Mouse (Mus musculus) frontal cortex, postnatal 25 days (tissue): ENCODE data around the gene Olfr610.
"Not testable (repeated sequence)": the region's sequence is repeated elsewhere in the genome, so short reads cannot be mapped to it uniquely, and the experiment has no call there.

Experiments
- DNase-seq, 2 experiments: peaks; one replicate each; pipeline ENCODE4 v3.0.0; 2022; ENCODE audit warnings: low spot score in 2 of 2

The Olfr610 gene

GRCm38 (mm10) chr7:103512022-103512421 is at the start of gene Olfr610:
Gene Olfr610 (minus strand): TSS chr7:103512122.
- no peak for DNase-seq

GRCm38 (mm10) chr7:103555779-103556178 is 43.9 kb upstream of the Olfr610 start, which contains the start of gene Olfr615:
Gene Olfr615 (plus strand): TSS chr7:103556079.
- no peak for DNase-seq

GRCm38 (mm10) chr7:103547774-103548173 is 35.9 kb upstream of the Olfr610 start, which contains the start of gene Olfr613:
Gene Olfr613 (plus strand): TSS chr7:103548074.
- DNase-seq = no peak

- DNase-seq = not testable (repeated sequence)
Observed at GRCm38 (mm10) chr7:103542617-103543016, 30.7 kb upstream of the Olfr610 start, which contains the start of gene Olfr612. Gene Olfr612 (minus strand): TSS chr7:103542717.

GRCm38 (mm10) chr7:103520746-103521145 is 8.8 kb upstream of the Olfr610 start, which contains the start of gene Olfr611:
Gene Olfr611 (minus strand): TSS chr7:103520846.
- not testable (repeated sequence) for DNase-seq

- DNase-seq = no peak
Observed at GRCm38 (mm10) chr7:103497962-103498361, 14.0 kb downstream of the Olfr610 start, which contains the start of gene Olfr609. Gene Olfr609 (minus strand): TSS chr7:103498062.

- DNase-seq = not testable (repeated sequence)
Observed at GRCm38 (mm10) chr7:103477106-103477505, 34.8 kb downstream of the Olfr610 start.

- DNase-seq = no peak
Observed at GRCm38 (mm10) chr7:103469577-103469976, 42.3 kb downstream of the Olfr610 start, which contains the start of gene Olfr608. Gene Olfr608 (plus strand): TSS chr7:103469877.

GRCm38 (mm10) chr7:103460590-103460989 is 51.3 kb downstream of the Olfr610 start:
- no peak for DNase-seq
